Mouse (Mus musculus): Measurements from ENCODE around the gene Olfr58.
"Not testable (repeated sequence)": the region's sequence is repeated elsewhere in the genome, so short reads cannot be mapped to it uniquely, and the experiment has no call there.

The Olfr58 gene

GRCm38 (mm10) chr9:19779983-19780382 lies at the start of gene Olfr58:
TSS of gene Olfr58 (plus strand) at chr9:19780283.
- no peak for TF ChIP-seq GATA4 (IDR thresholded peaks at IDR 0.05; ENCODE audit: insufficient replicate concordance, low read length)

- no peak for TF ChIP-seq GATA4 (IDR thresholded peaks at IDR 0.05; ENCODE audit: insufficient replicate concordance, low read length)
Observed at GRCm38 (mm10) chr9:19769136-19769535, 10.9 kb upstream of the Olfr58 start.

GRCm38 (mm10) chr9:19769701-19770100 lies 10.4 kb upstream of the Olfr58 start:
- no peak for TF ChIP-seq GATA4 (IDR thresholded peaks at IDR 0.05; ENCODE audit: insufficient replicate concordance, low read length)

GRCm38 (mm10) chr9:19803000-19803399 lies 22.9 kb downstream of the Olfr58 start:
- no peak for TF ChIP-seq GATA4 (IDR thresholded peaks at IDR 0.05; ENCODE audit: insufficient replicate concordance, low read length)

- not testable (repeated sequence) for TF ChIP-seq GATA4 (IDR thresholded peaks at IDR 0.05; ENCODE audit: insufficient replicate concordance, low read length)
Observed at GRCm38 (mm10) chr9:19804606-19805005, 24.5 kb downstream of the Olfr58 start, which contains the start of gene Olfr859. TSS of gene Olfr859 (plus strand) at chr9:19804906.
